Mouse (Mus musculus) cerebellum, adult 11-12 months (tissue): ENCODE measurements around the gene C1d.
"Not testable (repeated sequence)": the region's sequence is repeated elsewhere in the genome, so short reads cannot be mapped to it uniquely, and the experiment has no call there.

ENCODE experiments used
- DNase-seq: peaks from one replicate; pipeline ENCODE4 v3.0.0; 2022

The C1d gene

GRCm38 (mm10) chr11:17257443-17257842 lies at the start of gene C1d:
C1d (plus strand) TSS chr11:17257579.
- peak; percentile 96 for DNase-seq

- peak; percentile 97 for DNase-seq
These were observed 45.9 kb upstream of the C1d start, which contains the start of gene Pno1 for GRCm38 (mm10) chr11:17211258-17212140. Pno1 (minus strand) TSS chr11:17211568.

GRCm38 (mm10) chr11:17212141-17212495 lies 45.3 kb upstream of the C1d start:
- no peak for DNase-seq

- no peak for DNase-seq
These were observed 44.4 kb upstream of the C1d start for GRCm38 (mm10) chr11:17212903-17213509.

GRCm38 (mm10) chr11:17215475-17215874 lies 41.9 kb upstream of the C1d start:
- DNase-seq = no peak

- no peak for DNase-seq
These were observed 36.3 kb upstream of the C1d start for GRCm38 (mm10) chr11:17221126-17221525.

- DNase-seq = no peak
These were observed 24.6 kb upstream of the C1d start for GRCm38 (mm10) chr11:17232792-17233191.

- DNase-seq = no peak
These were observed 20.8 kb upstream of the C1d start for GRCm38 (mm10) chr11:17236449-17237037.

GRCm38 (mm10) chr11:17238598-17238997 lies 18.8 kb upstream of the C1d start:
- DNase-seq = not testable (repeated sequence)

GRCm38 (mm10) chr11:17248715-17249114 lies 8.7 kb upstream of the C1d start:
- no peak for DNase-seq

- DNase-seq = peak; percentile 61
These were observed 490 bp upstream of the C1d start for GRCm38 (mm10) chr11:17256813-17257365.

- DNase-seq = peak; percentile 25
These were observed 482 bp downstream of the C1d start for GRCm38 (mm10) chr11:17257861-17258260.

GRCm38 (mm10) chr11:17267176-17267575 lies 9.8 kb downstream of the C1d start:
- no peak for DNase-seq

GRCm38 (mm10) chr11:17268801-17269200 lies 11.4 kb downstream of the C1d start:
- no peak for DNase-seq

- no peak for DNase-seq
These were observed 22.6 kb downstream of the C1d start for GRCm38 (mm10) chr11:17279959-17280358.

- DNase-seq = no peak
These were observed 26.7 kb downstream of the C1d start for GRCm38 (mm10) chr11:17284055-17284454.

- no peak for DNase-seq
These were observed 31.5 kb downstream of the C1d start for GRCm38 (mm10) chr11:17288884-17289283.

GRCm38 (mm10) chr11:17306007-17306891 lies 48.9 kb downstream of the C1d start:
- peak; percentile 65 for DNase-seq

- DNase-seq = no peak
These were observed 50.1 kb downstream of the C1d start for GRCm38 (mm10) chr11:17307457-17307856.
